Mouse (Mus musculus): ENCODE results near the gene Klk1b9. TPM values are rescaled to one million over a fixed set of nuclear protein-coding genes. Genes with fewer than 3 reads are reported as not detected.

Gene Klk1b9
- polyA plus RNA-seq (2014; fragmentation: Illumina TruSeq; extraction: RNeasy Lipid Tissue Mini Kit (QIAGEN cat#74804); ENCODE audit: low read depth, low replicate concordance) = not detected

GRCm38 (mm10) chr7:43975761-43976160 lies at the start of gene Klk1b9:
Gene Klk1b9 (plus strand): TSS chr7:43976061.

GRCm38 (mm10) chr7:43933440-43933839 lies 42.4 kb upstream of the Klk1b9 start, which contains the start of gene Klk15:
Gene Klk15 (plus strand): TSS chr7:43933740.

GRCm38 (mm10) chr7:43950364-43950763 lies 25.5 kb upstream of the Klk1b9 start, which contains the start of gene Klk1b8:
Gene Klk1b8 (plus strand): TSS chr7:43950664.

GRCm38 (mm10) chr7:43966451-43966850 lies 9.4 kb upstream of the Klk1b9 start, which contains the start of gene Klk1b1:
Gene Klk1b1 (plus strand): TSS chr7:43966751.

GRCm38 (mm10) chr7:43995577-43995976 lies 19.7 kb downstream of the Klk1b9 start, which contains the start of gene Klk1b11:
Gene Klk1b11 (plus strand): TSS chr7:43995877.

GRCm38 (mm10) chr7:44011868-44012267 lies 36.0 kb downstream of the Klk1b9 start, which contains the start of gene Klk1b26:
Gene Klk1b26 (plus strand): TSS chr7:44012168.

Other genes starting within 250 kb of the Klk1b9 start
- not detected for gene Klk12, start 207.2 kb upstream of the Klk1b9 start, polyA plus RNA-seq (2014; fragmentation: Illumina TruSeq; extraction: RNeasy Lipid Tissue Mini Kit (QIAGEN cat#74804); ENCODE audit: low read depth, low replicate concordance)
- not detected for gene Klk11, start 201.5 kb upstream of the Klk1b9 start, polyA plus RNA-seq (2014; fragmentation: Illumina TruSeq; extraction: RNeasy Lipid Tissue Mini Kit (QIAGEN cat#74804); ENCODE audit: low read depth, low replicate concordance)
- gene Klk10, start 195.0 kb upstream of the Klk1b9 start, polyA plus RNA-seq (2014; fragmentation: Illumina TruSeq; extraction: RNeasy Lipid Tissue Mini Kit (QIAGEN cat#74804); ENCODE audit: low read depth, low replicate concordance) = 0.58 TPM
- gene Klk9, start 184.2 kb upstream of the Klk1b9 start, polyA plus RNA-seq (2014; fragmentation: Illumina TruSeq; extraction: RNeasy Lipid Tissue Mini Kit (QIAGEN cat#74804); ENCODE audit: low read depth, low replicate concordance) = not detected
- not detected for gene Klk8, start 178.5 kb upstream of the Klk1b9 start, polyA plus RNA-seq (2014; fragmentation: Illumina TruSeq; extraction: RNeasy Lipid Tissue Mini Kit (QIAGEN cat#74804); ENCODE audit: low read depth, low replicate concordance)
- gene Klk7, start 164.8 kb upstream of the Klk1b9 start, polyA plus RNA-seq (2014; fragmentation: Illumina TruSeq; extraction: RNeasy Lipid Tissue Mini Kit (QIAGEN cat#74804); ENCODE audit: low read depth, low replicate concordance) = not detected
- not detected for gene Klk6, start 151.6 kb upstream of the Klk1b9 start, polyA plus RNA-seq (2014; fragmentation: Illumina TruSeq; extraction: RNeasy Lipid Tissue Mini Kit (QIAGEN cat#74804); ENCODE audit: low read depth, low replicate concordance)
- not detected for gene Klk5, start 134.1 kb upstream of the Klk1b9 start, polyA plus RNA-seq (2014; fragmentation: Illumina TruSeq; extraction: RNeasy Lipid Tissue Mini Kit (QIAGEN cat#74804); ENCODE audit: low read depth, low replicate concordance)
- not detected for gene Klk4, start 94.9 kb upstream of the Klk1b9 start, polyA plus RNA-seq (2014; fragmentation: Illumina TruSeq; extraction: RNeasy Lipid Tissue Mini Kit (QIAGEN cat#74804); ENCODE audit: low read depth, low replicate concordance)
- not detected for gene Klk15, start 42.3 kb upstream of the Klk1b9 start, polyA plus RNA-seq (2014; fragmentation: Illumina TruSeq; extraction: RNeasy Lipid Tissue Mini Kit (QIAGEN cat#74804); ENCODE audit: low read depth, low replicate concordance)
- not detected for gene Klk1b8, start 25.4 kb upstream of the Klk1b9 start, polyA plus RNA-seq (2014; fragmentation: Illumina TruSeq; extraction: RNeasy Lipid Tissue Mini Kit (QIAGEN cat#74804); ENCODE audit: low read depth, low replicate concordance)
- not detected for gene Klk1b1, start 9.3 kb upstream of the Klk1b9 start, polyA plus RNA-seq (2014; fragmentation: Illumina TruSeq; extraction: RNeasy Lipid Tissue Mini Kit (QIAGEN cat#74804); ENCODE audit: low read depth, low replicate concordance)
- gene Klk1b11, start 19.8 kb downstream of the Klk1b9 start, polyA plus RNA-seq (2014; fragmentation: Illumina TruSeq; extraction: RNeasy Lipid Tissue Mini Kit (QIAGEN cat#74804); ENCODE audit: low read depth, low replicate concordance) = not detected
- gene Klk1b26, start 36.1 kb downstream of the Klk1b9 start, polyA plus RNA-seq (2014; fragmentation: Illumina TruSeq; extraction: RNeasy Lipid Tissue Mini Kit (QIAGEN cat#74804); ENCODE audit: low read depth, low replicate concordance) = not detected
- gene Klk1b27, start 76.2 kb downstream of the Klk1b9 start, polyA plus RNA-seq (2014; fragmentation: Illumina TruSeq; extraction: RNeasy Lipid Tissue Mini Kit (QIAGEN cat#74804); ENCODE audit: low read depth, low replicate concordance) = not detected
- not detected for gene Klk1b21, start 126.3 kb downstream of the Klk1b9 start, polyA plus RNA-seq (2014; fragmentation: Illumina TruSeq; extraction: RNeasy Lipid Tissue Mini Kit (QIAGEN cat#74804); ENCODE audit: low read depth, low replicate concordance)
- not detected for gene Klk1b22, start 136.6 kb downstream of the Klk1b9 start, polyA plus RNA-seq (2014; fragmentation: Illumina TruSeq; extraction: RNeasy Lipid Tissue Mini Kit (QIAGEN cat#74804); ENCODE audit: low read depth, low replicate concordance)
- not detected for gene Klk1b16, start 160.7 kb downstream of the Klk1b9 start, polyA plus RNA-seq (2014; fragmentation: Illumina TruSeq; extraction: RNeasy Lipid Tissue Mini Kit (QIAGEN cat#74804); ENCODE audit: low read depth, low replicate concordance)
- gene Klk1b24, start 212.2 kb downstream of the Klk1b9 start, polyA plus RNA-seq (2014; fragmentation: Illumina TruSeq; extraction: RNeasy Lipid Tissue Mini Kit (QIAGEN cat#74804); ENCODE audit: low read depth, low replicate concordance) = not detected
- gene Klk1b3, start 222.1 kb downstream of the Klk1b9 start, polyA plus RNA-seq (2014; fragmentation: Illumina TruSeq; extraction: RNeasy Lipid Tissue Mini Kit (QIAGEN cat#74804); ENCODE audit: low read depth, low replicate concordance) = not detected
- not detected for gene Klk1b4, start 231.4 kb downstream of the Klk1b9 start, polyA plus RNA-seq (2014; fragmentation: Illumina TruSeq; extraction: RNeasy Lipid Tissue Mini Kit (QIAGEN cat#74804); ENCODE audit: low read depth, low replicate concordance)
- not detected for gene Klk1b5, start 239.9 kb downstream of the Klk1b9 start, polyA plus RNA-seq (2014; fragmentation: Illumina TruSeq; extraction: RNeasy Lipid Tissue Mini Kit (QIAGEN cat#74804); ENCODE audit: low read depth, low replicate concordance)
- gene Klk1, start 249.3 kb downstream of the Klk1b9 start, polyA plus RNA-seq (2014; fragmentation: Illumina TruSeq; extraction: RNeasy Lipid Tissue Mini Kit (QIAGEN cat#74804); ENCODE audit: low read depth, low replicate concordance) = not detected

Measured in adrenal gland, adult 10 weeks (tissue).